Mouse (Mus musculus): ENCODE measurements at regions not wholly inside any gene's neighbourhood (a gene's known extent, or its start where the extent isn't known, plus 50 kb on each side); places are given as distances from the start of the nearest gene placed in this dataset.
A peak's percentile ranks its signal among the peaks of the same experiment; 100 is the strongest.

- no peaks in the 10 kb centered on the region for H3K79me3 ChIP-seq (ENCODE audit: low read depth)
- H3K27me3 ChIP-seq (ENCODE audit: control insufficient read depth, insufficient read depth, insufficient read length) = peaks cover 22% of the 10 kb centered on the region
- H3K36me3 ChIP-seq (ENCODE audit: control insufficient read depth, insufficient read depth) = no peaks in the 10 kb centered on the region
- no peak overlapping the region for H3ac ChIP-seq (ENCODE audit: control insufficient read depth, insufficient read length, low read depth)
- TF ChIP-seq CTCF (IDR thresholded peaks at IDR 0.05; ENCODE audit: control insufficient read depth, insufficient read depth, insufficient read length) = no peak
- TF ChIP-seq MYOG (IDR thresholded peaks at IDR 0.05; ENCODE audit: control insufficient read depth, extremely low read depth, insufficient read length) = no peak
- TF ChIP-seq MAX (IDR thresholded peaks at IDR 0.05) = no peak
- TF ChIP-seq FOSL1 (IDR thresholded peaks at IDR 0.05; ENCODE audit: insufficient read depth, low read length, poor library complexity, severe bottlenecking) = no peak
- TF ChIP-seq USF1 (IDR thresholded peaks at IDR 0.05; ENCODE audit: low read depth) = no peak
- TF ChIP-seq MYOD1 (IDR thresholded peaks at IDR 0.05; ENCODE audit: control insufficient read depth, insufficient read length, low read depth) = no peak
- TF ChIP-seq CEBPB (IDR thresholded peaks at IDR 0.05; ENCODE audit: low read depth) = no peak
- H3K79me2 ChIP-seq (ENCODE audit: control insufficient read depth, insufficient read depth) = no peaks in the 10 kb centered on the region
- H3K4me3 ChIP-seq (ENCODE audit: insufficient read depth, poor library complexity, severe bottlenecking) = no peak overlapping the region
These were observed 94.3 kb upstream of the Hnrnpa3 start for GRCm38 (mm10) chr2:75564809-75565208.

DNA sequence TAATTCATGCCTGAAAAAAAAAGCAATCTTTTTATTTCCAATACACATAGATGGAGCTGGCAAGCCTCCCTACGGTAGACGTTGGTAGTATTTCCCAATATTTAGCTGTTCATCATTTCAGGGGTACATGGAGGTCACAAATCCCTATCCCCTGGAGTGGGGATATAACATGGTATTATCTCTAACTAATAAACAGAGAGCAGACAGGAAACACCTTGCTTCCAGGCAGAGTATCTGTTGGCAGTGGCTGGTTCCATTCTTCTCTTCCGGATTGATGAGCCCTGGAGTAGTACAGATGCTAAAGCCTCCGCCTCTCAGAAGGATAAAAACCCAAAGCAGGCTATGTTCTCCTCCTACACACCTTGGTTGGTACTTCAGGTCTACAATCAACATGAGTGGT, 91.9 kb upstream of the Hnrnpa3 start:
- no peak overlapping the region for H3ac ChIP-seq (ENCODE audit: control insufficient read depth, insufficient read length, low read depth)
- H3K79me2 ChIP-seq (ENCODE audit: control insufficient read depth, insufficient read depth) = no peaks in the 10 kb centered on the region
- no peaks in the 10 kb centered on the region for H3K36me3 ChIP-seq (ENCODE audit: control insufficient read depth, insufficient read depth)
- H3K79me3 ChIP-seq (ENCODE audit: low read depth) = no peaks in the 10 kb centered on the region
- peaks cover 24% of the 10 kb centered on the region for H3K27me3 ChIP-seq (ENCODE audit: control insufficient read depth, insufficient read depth, insufficient read length)
- TF ChIP-seq MYOG (IDR thresholded peaks at IDR 0.05; ENCODE audit: control insufficient read depth, extremely low read depth, insufficient read length) (no peak), CTCF (IDR thresholded peaks at IDR 0.05; ENCODE audit: control insufficient read depth, insufficient read depth, insufficient read length) (no peak), MAX (IDR thresholded peaks at IDR 0.05) (no peak), USF1 (IDR thresholded peaks at IDR 0.05; ENCODE audit: low read depth) (no peak), FOSL1 (IDR thresholded peaks at IDR 0.05; ENCODE audit: insufficient read depth, low read length, poor library complexity, severe bottlenecking) (no peak), MYOD1 (IDR thresholded peaks at IDR 0.05; ENCODE audit: control insufficient read depth, insufficient read length, low read depth) (no peak), CEBPB (IDR thresholded peaks at IDR 0.05; ENCODE audit: low read depth) (no peak)
- H3K4me3 ChIP-seq (ENCODE audit: insufficient read depth, poor library complexity, severe bottlenecking) = no peak overlapping the region

DNA sequence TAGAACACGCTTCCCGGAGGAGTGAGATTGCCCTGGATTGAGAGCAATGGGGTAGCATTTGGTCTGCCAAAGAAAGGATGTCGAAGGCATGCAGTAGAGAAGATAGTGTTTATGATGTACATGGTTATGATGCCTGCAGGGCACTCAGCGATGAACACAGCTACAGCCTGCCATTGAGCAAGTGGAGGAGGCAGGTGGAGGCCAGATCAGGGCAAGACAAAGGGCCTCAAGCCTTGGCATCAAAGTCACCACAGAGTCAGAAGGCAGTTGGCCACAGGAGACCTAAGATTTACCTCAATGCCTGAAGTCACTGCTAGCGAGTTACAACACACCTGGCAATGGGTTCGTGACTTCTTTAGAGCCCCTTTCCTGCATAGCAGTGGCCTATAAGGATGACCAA, 89.3 kb upstream of the Hnrnpa3 start:
- H3K4me3 ChIP-seq (ENCODE audit: insufficient read depth, poor library complexity, severe bottlenecking) = no peak overlapping the region
- peaks cover 17% of the 10 kb centered on the region for H3K27me3 ChIP-seq (ENCODE audit: control insufficient read depth, insufficient read depth, insufficient read length)
- H3K79me3 ChIP-seq (ENCODE audit: low read depth) = no peaks in the 10 kb centered on the region
- no peak overlapping the region for H3ac ChIP-seq (ENCODE audit: control insufficient read depth, insufficient read length, low read depth)
- H3K79me2 ChIP-seq (ENCODE audit: control insufficient read depth, insufficient read depth) = no peaks in the 10 kb centered on the region
- no peaks in the 10 kb centered on the region for H3K36me3 ChIP-seq (ENCODE audit: control insufficient read depth, insufficient read depth)
- no peak for TF ChIP-seq MYOD1 (IDR thresholded peaks at IDR 0.05; ENCODE audit: control insufficient read depth, insufficient read length, low read depth)
- no peak for TF ChIP-seq MAX (IDR thresholded peaks at IDR 0.05)
- TF ChIP-seq MYOG (IDR thresholded peaks at IDR 0.05; ENCODE audit: control insufficient read depth, extremely low read depth, insufficient read length) = no peak
- TF ChIP-seq CTCF (IDR thresholded peaks at IDR 0.05; ENCODE audit: control insufficient read depth, insufficient read depth, insufficient read length) = no peak
- no peak for TF ChIP-seq USF1 (IDR thresholded peaks at IDR 0.05; ENCODE audit: low read depth)
- no peak for TF ChIP-seq CEBPB (IDR thresholded peaks at IDR 0.05; ENCODE audit: low read depth)
- TF ChIP-seq FOSL1 (IDR thresholded peaks at IDR 0.05; ENCODE audit: insufficient read depth, low read length, poor library complexity, severe bottlenecking) = no peak

- H3K4me3 ChIP-seq (ENCODE audit: insufficient read depth, poor library complexity, severe bottlenecking) = no peak overlapping the region
- peaks cover 17% of the 10 kb centered on the region for H3K27me3 ChIP-seq (ENCODE audit: control insufficient read depth, insufficient read depth, insufficient read length)
- H3ac ChIP-seq (ENCODE audit: control insufficient read depth, insufficient read length, low read depth) = no peak overlapping the region
- H3K79me3 ChIP-seq (ENCODE audit: low read depth) = no peaks in the 10 kb centered on the region
- TF ChIP-seq CTCF (IDR thresholded peaks at IDR 0.05; ENCODE audit: control insufficient read depth, insufficient read depth, insufficient read length) (no peak), MYOG (IDR thresholded peaks at IDR 0.05; ENCODE audit: control insufficient read depth, extremely low read depth, insufficient read length) (no peak), MAX (IDR thresholded peaks at IDR 0.05) (no peak), CEBPB (IDR thresholded peaks at IDR 0.05; ENCODE audit: low read depth) (no peak), MYOD1 (IDR thresholded peaks at IDR 0.05; ENCODE audit: control insufficient read depth, insufficient read length, low read depth) (no peak), FOSL1 (IDR thresholded peaks at IDR 0.05; ENCODE audit: insufficient read depth, low read length, poor library complexity, severe bottlenecking) (no peak)
- H3K36me3 ChIP-seq (ENCODE audit: control insufficient read depth, insufficient read depth) = no peaks in the 10 kb centered on the region
- H3K79me2 ChIP-seq (ENCODE audit: control insufficient read depth, insufficient read depth) = no peaks in the 10 kb centered on the region
These were observed 88.8 kb upstream of the Hnrnpa3 start for GRCm38 (mm10) chr2:75570246-75570645.

GRCm38 (mm10) chr2:75584975-75585374, 74.1 kb upstream of the Hnrnpa3 start:
- H3K36me3 ChIP-seq (ENCODE audit: control insufficient read depth, insufficient read depth) = no peaks in the 10 kb centered on the region
- peaks cover 14% of the 10 kb centered on the region for H3K27me3 ChIP-seq (ENCODE audit: control insufficient read depth, insufficient read depth, insufficient read length)
- no peaks in the 10 kb centered on the region for H3K79me3 ChIP-seq (ENCODE audit: low read depth)
- H3K79me2 ChIP-seq (ENCODE audit: control insufficient read depth, insufficient read depth) = no peaks in the 10 kb centered on the region
- H3ac ChIP-seq (ENCODE audit: control insufficient read depth, insufficient read length, low read depth) = no peak overlapping the region
- TF ChIP-seq MYOD1 (IDR thresholded peaks at IDR 0.05; ENCODE audit: control insufficient read depth, insufficient read length, low read depth) (no peak), MAX (IDR thresholded peaks at IDR 0.05) (peak; percentile 53)
- no peak overlapping the region for H3K4me3 ChIP-seq (ENCODE audit: insufficient read depth, poor library complexity, severe bottlenecking)

GRCm38 (mm10) chr2:75588572-75588971, 70.5 kb upstream of the Hnrnpa3 start:
- TF ChIP-seq CEBPB (IDR thresholded peaks at IDR 0.05; ENCODE audit: low read depth) (no peak), CTCF (IDR thresholded peaks at IDR 0.05; ENCODE audit: control insufficient read depth, insufficient read depth, insufficient read length) (peak; percentile 23)
- peaks cover 31% of the 10 kb centered on the region for H3K27me3 ChIP-seq (ENCODE audit: control insufficient read depth, insufficient read depth, insufficient read length)
- no peak overlapping the region for H3K4me3 ChIP-seq (ENCODE audit: insufficient read depth, poor library complexity, severe bottlenecking)
- H3K36me3 ChIP-seq (ENCODE audit: control insufficient read depth, insufficient read depth) = no peaks in the 10 kb centered on the region
- H3K79me2 ChIP-seq (ENCODE audit: control insufficient read depth, insufficient read depth) = no peaks in the 10 kb centered on the region
- no peaks in the 10 kb centered on the region for H3K79me3 ChIP-seq (ENCODE audit: low read depth)
- no peak overlapping the region for H3ac ChIP-seq (ENCODE audit: control insufficient read depth, insufficient read length, low read depth)

Data from C2C12 (cell line).